Mouse (Mus musculus): ENCODE results near the gene Ccr8.

DNA sequence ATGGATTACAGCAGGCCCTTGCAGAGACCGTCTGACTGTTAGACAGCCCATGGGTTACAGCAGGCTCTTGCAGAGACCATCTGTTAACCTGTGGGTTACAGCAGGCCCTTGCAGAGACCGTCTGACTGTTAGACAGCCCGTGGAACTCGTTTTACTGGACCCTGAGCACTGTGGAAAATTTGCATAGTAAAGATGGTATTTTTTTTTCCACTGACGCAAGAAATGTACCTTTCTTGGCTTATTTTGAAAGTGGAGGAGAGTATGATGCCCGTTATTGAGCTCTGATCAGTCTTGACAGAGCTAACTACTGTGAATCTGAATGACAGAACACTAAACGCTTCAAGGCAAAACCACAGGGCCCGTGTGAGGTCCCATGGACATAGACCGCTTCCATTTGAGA is 35.7 kb upstream of the Ccr8 start:
- TF ChIP-seq MYOG (IDR thresholded peaks at IDR 0.05; ENCODE audit: control insufficient read depth in 1 of 3, insufficient read depth in 1 of 3, insufficient read length in 2 of 3, low read depth in 2 of 3) (no peak), POLR2A (IDR thresholded peaks at IDR 0.05; ENCODE audit: insufficient read length, low read depth) (no peak), TCF12 (IDR thresholded peaks at IDR 0.05; ENCODE audit: insufficient read depth, poor library complexity, severe bottlenecking) (no peak), MAX (IDR thresholded peaks at IDR 0.05; ENCODE audit: low read depth) (no peak), CEBPB (IDR thresholded peaks at IDR 0.05; ENCODE audit: insufficient read depth, poor library complexity, severe bottlenecking) (no peak), USF1 (IDR thresholded peaks at IDR 0.05; ENCODE audit: low read depth) (no peak)

All from myocyte (in vitro differentiated cells).